Mouse (Mus musculus): ENCODE measurements around the gene Tes3-ps. TPM values are rescaled to one million over a fixed set of nuclear protein-coding genes. Genes with fewer than 3 reads are reported as not detected.

Gene Tes3-ps
- polyA plus RNA-seq, 1 experiment from 2014 or later = 1.4 TPM

DNA sequence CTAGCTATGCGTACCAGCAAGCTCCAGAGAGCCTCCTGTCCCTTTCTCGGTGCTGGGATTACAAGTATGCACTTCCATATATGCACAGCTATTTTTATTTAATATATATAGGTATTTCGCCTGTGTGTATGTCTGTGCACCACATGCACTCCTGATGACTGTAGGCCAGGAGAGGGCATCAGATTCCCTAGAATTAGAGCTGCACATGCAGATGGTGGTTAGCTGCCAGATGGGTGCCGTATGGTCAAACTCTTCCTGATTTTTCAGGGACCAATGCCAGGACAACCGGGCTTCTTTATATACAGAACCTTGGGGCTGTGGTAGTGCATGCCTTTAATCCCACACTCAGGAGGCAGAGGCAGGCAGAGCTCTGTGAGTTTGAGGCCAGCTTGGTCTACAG is 24.1 kb upstream of the Tes3-ps start:
- H3K9me3 ChIP-seq = no peaks in the 10 kb centered on the region
- no peak overlapping the region for H3K9ac ChIP-seq
- no peak overlapping the region for H3K4me2 ChIP-seq
- H3K27me3 ChIP-seq = no peaks in the 10 kb centered on the region
- WGBS = 80% methylated on average over 5 of the region's 5 CpGs
- no peak overlapping the region for H3K27ac ChIP-seq
- H3K36me3 ChIP-seq = peaks cover 14% of the 10 kb centered on the region; the same call in 1 of the 2 replicates
- H3K4me3 ChIP-seq = no peak overlapping the region
- no peak for ATAC-seq (ENCODE audit: borderline replicate concordance, extremely low read depth, low FRiP score, low TSS enrichment)
- H3K4me1 ChIP-seq = peaks cover 12% of the 10 kb centered on the region; the same call in 1 of the 2 replicates

DNA sequence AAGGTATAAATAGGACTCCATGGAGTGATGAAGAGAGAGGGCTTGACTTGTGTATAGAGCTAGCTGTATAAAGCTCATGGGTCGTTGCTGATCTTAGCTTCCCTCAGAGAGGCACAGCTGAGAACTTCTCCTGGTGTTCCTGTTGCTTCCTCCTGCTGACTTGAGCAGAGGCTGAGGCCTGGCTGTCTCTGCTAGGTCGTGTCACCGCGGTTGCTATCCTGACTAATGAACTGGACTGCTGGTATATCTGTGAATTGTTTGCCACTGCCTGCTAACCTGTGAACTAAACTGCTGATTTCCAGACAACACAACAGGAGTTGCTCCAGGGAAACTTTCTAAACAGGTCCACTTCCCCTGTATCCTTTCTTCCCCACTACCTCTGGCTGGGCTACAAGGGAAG is 22.8 kb upstream of the Tes3-ps start:
- Histone ChIP-seq H3K27ac (peak overlapping the region; percentile 86), H3K36me3 (peaks cover 2% of the 10 kb centered on the region; the same call in 1 of the 2 replicates), H3K9ac (no peak overlapping the region), H3K27me3 (no peaks in the 10 kb centered on the region), H3K4me2 (no peak overlapping the region), H3K4me3 (no peak overlapping the region), H3K9me3 (no peaks in the 10 kb centered on the region), H3K4me1 (peaks cover 12% of the 10 kb centered on the region; the same call in 1 of the 2 replicates)
- ATAC-seq (ENCODE audit: borderline replicate concordance, extremely low read depth, low FRiP score, low TSS enrichment) = no peak
- 75% methylated on average over 4 of the region's 4 CpGs for WGBS

DNA sequence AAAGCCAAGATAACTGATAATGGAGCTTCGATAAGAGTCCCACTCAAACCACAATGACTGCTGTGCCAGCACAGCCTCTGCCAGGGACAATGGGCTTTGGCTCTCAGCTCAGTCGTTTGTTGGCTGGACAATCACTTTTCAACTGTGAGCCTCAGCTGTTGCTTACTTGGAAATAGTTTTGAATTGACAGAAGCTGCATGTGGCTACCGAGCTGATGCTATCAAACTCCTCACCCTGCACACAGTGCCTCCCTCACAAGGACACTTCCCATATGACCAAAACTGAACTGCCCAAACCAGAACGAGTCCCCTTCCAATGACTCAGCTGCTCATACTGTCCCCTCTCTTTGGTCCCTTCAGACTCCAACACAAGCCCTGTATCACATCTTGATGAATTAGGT is 22.3 kb upstream of the Tes3-ps start:
- no peak for ATAC-seq (ENCODE audit: borderline replicate concordance, extremely low read depth, low FRiP score, low TSS enrichment)
- 51% methylated on average over 4 of the region's 4 CpGs for whole genome bisulfite sequencing
- no peaks in the 10 kb centered on the region for H3K9me3 ChIP-seq
- H3K9ac ChIP-seq = no peak overlapping the region
- H3K27ac ChIP-seq = peak overlapping the region; percentile 86
- peaks cover 12% of the 10 kb centered on the region; the same call in 1 of the 2 replicates for H3K4me1 ChIP-seq
- H3K4me3 ChIP-seq = no peak overlapping the region
- no peak overlapping the region for H3K4me2 ChIP-seq
- H3K36me3 ChIP-seq = no peaks in the 10 kb centered on the region
- H3K27me3 ChIP-seq = no peaks in the 10 kb centered on the region

DNA sequence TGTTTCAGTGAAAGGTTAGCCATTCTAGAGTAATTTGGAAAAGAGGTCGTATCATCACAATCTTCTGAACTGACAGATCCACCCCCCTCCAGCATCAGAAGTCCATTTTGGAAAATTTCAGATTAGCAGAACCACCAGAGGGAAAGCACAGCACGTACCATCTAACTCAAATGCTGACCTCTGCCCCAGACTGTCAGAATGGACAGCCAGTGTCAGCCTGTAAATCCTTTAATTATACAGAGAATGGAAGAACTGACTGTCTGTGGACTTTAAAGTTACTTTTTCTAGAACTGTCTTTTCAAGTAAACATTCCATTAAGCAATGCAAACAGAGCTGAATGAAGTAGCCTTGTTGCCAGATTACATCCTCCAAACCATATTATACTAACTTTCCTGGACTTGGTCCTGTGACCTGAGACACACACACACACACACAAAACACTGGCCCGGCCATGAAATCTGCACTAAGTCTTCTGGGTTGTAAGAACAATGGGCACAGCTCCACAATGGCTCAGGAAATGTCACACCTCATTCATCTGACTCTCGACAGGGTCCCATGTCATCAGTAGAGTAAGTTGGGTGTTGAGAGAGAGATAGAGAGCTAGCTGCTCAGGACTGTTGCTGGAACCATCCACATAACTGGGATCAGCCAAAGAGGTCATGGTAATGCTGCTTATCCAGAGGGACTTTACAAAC is 21.0 kb upstream of the Tes3-ps start:
- Histone ChIP-seq H3K9me3 (no peaks in the 10 kb centered on the region), H3K27ac (peak overlapping the region; percentile 86), H3K9ac (no peak overlapping the region), H3K4me3 (no peak overlapping the region), H3K4me2 (no peak overlapping the region), H3K36me3 (no peaks in the 10 kb centered on the region), H3K4me1 (peaks cover 12% of the 10 kb centered on the region; the same call in 1 of the 2 replicates), H3K27me3 (no peaks in the 10 kb centered on the region)
- 29% methylated on average over 4 of the region's 4 CpGs for WGBS
- peak; percentile 94 for ATAC-seq (ENCODE audit: borderline replicate concordance, extremely low read depth, low FRiP score, low TSS enrichment)

DNA sequence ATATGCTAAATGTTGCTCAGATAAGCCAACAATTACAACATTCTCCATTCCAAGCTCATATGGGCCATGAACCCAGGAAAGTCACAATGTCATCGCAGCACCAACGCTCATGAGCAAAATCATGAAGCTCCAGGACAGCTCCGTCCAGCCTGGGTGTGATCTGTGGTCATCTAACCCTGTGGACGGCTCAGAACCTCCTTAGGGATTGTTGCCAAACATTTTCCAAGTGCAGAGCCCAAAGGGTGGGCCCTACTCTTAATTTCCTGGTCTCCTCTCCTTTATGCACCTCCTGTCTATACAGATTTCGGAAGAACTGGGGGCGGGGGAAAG is 20.5 kb upstream of the Tes3-ps start:
- H3K9me3 ChIP-seq = no peaks in the 10 kb centered on the region
- no peaks in the 10 kb centered on the region for H3K36me3 ChIP-seq
- no peaks in the 10 kb centered on the region for H3K27me3 ChIP-seq
- peaks cover 12% of the 10 kb centered on the region; the same call in 1 of the 2 replicates for H3K4me1 ChIP-seq
- ATAC-seq (ENCODE audit: borderline replicate concordance, extremely low read depth, low FRiP score, low TSS enrichment) = no peak
- 60% methylated on average over 6 of the region's 6 CpGs for WGBS
- H3K4me2 ChIP-seq = no peak overlapping the region
- no peak overlapping the region for H3K9ac ChIP-seq
- H3K4me3 ChIP-seq = no peak overlapping the region
- H3K27ac ChIP-seq = peak overlapping the region; percentile 86

DNA sequence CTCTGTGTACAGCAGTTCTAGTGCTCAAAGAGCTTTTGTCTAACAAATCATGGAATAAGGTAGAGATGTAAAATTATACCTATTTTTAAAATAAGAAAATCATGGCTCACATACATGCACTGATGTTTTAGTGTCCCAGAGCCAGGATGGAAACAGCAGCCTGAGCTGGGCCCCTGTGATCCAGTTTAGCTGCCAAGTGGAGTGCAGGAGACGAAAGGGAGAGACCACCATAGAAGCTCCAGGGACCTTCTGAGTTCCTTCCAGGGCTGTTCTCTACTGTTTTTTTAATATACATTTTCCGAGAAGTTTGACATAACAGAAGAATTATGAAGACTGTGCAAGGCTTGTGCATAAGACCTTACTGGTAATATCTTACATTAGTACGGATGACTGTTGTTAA is 15.2 kb upstream of the Tes3-ps start:
- Histone ChIP-seq H3K9ac (no peak overlapping the region), H3K9me3 (no peaks in the 10 kb centered on the region), H3K36me3 (no peaks in the 10 kb centered on the region), H3K4me1 (peaks cover 20% of the 10 kb centered on the region), H3K27me3 (no peaks in the 10 kb centered on the region), H3K4me2 (no peak overlapping the region), H3K4me3 (no peak overlapping the region), H3K27ac (peak overlapping the region; percentile 46)
- ATAC-seq (ENCODE audit: borderline replicate concordance, extremely low read depth, low FRiP score, low TSS enrichment) = no peak
- 57% methylated on average over 3 of the region's 3 CpGs for WGBS

DNA sequence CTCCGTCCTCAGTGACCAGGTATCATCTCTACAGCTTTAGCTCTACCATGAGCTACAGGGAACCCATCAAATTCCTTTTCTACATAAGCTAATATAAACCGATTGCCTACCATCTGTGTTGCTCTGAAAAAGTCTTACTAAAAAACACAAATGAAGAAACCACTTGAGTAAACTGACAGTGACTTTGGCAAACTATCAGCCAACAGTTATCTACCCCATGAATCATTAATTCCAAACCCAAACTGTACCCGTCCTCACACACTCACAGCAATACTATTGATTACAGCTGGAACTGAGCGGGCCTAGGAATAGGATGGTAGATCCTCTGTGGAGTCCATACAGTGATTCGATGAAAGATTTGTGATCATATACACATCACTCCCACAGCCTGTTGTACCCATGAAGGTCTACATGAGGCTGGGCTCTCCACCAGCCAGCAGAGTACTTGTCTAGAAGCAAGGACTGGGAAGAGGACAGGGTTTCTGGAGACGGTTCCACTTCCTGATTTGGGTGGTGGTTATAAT is 14.2 kb upstream of the Tes3-ps start:
- Histone ChIP-seq H3K4me3 (no peak overlapping the region), H3K4me2 (no peak overlapping the region), H3K27ac (peak overlapping the region; percentile 88), H3K4me1 (peaks cover 20% of the 10 kb centered on the region), H3K27me3 (no peaks in the 10 kb centered on the region), H3K9ac (no peak overlapping the region), H3K9me3 (no peaks in the 10 kb centered on the region), H3K36me3 (no peaks in the 10 kb centered on the region)
- WGBS = 78% methylated on average over 6 of the region's 6 CpGs
- ATAC-seq (ENCODE audit: borderline replicate concordance, extremely low read depth, low FRiP score, low TSS enrichment) = peak; percentile 29; the same call in 1 of the 2 replicates

DNA sequence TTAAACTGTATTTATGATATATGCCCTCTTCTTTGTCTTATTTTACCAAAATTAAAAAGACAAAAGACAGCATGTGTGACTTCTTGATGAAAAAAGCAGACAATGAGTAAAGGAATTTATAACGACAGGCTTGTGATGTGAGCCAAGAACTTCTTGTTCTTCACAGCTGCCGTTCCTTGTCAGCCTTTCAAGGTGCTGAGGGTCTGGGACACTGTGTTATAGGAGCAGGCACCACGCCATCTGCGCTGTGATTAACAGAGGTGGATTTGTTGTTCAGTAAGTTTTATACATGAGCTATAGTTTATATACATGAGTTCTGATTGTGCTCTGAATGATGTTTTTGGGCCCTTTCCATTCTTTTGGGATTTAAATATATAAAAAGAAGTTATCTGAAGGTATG is 13.7 kb upstream of the Tes3-ps start:
- ATAC-seq (ENCODE audit: borderline replicate concordance, extremely low read depth, low FRiP score, low TSS enrichment) = no peak
- no peaks in the 10 kb centered on the region for H3K9me3 ChIP-seq
- H3K27ac ChIP-seq = peak overlapping the region; percentile 88

DNA sequence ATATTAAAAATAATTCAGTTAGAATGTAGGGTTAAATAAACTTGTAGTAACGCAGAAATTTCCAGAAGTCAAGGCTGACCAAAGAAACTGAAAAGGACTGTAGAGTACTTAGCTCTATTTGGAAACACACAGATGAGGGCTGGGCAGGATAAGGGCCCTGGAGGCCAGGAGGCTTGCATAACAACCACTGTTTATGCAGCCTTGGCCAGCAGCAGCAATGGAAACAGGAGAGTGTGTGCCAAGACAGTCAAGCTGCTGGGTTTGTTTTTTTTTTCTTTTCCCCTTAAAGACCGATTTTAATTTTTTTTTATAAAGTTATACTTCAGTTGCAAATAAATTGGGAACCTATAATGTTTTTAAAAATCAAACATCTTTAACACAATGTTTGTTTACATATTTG is 13.1 kb upstream of the Tes3-ps start:
- WGBS = 28% methylated on average over 2 of the region's 2 CpGs
- Histone ChIP-seq H3K27ac (no peak overlapping the region), H3K9ac (no peak overlapping the region), H3K27me3 (no peaks in the 10 kb centered on the region), H3K9me3 (no peaks in the 10 kb centered on the region), H3K36me3 (no peaks in the 10 kb centered on the region), H3K4me2 (no peak overlapping the region), H3K4me1 (peaks cover 22% of the 10 kb centered on the region), H3K4me3 (no peak overlapping the region)
- ATAC-seq (ENCODE audit: borderline replicate concordance, extremely low read depth, low FRiP score, low TSS enrichment) = peak; percentile 97

More for the DNA sequence above, 13.7 kb upstream of the Tes3-ps start:
- Histone ChIP-seq H3K4me3 (no peak overlapping the region), H3K4me1 (peaks cover 20% of the 10 kb centered on the region), H3K27me3 (no peaks in the 10 kb centered on the region), H3K36me3 (no peaks in the 10 kb centered on the region), H3K9ac (no peak overlapping the region), H3K4me2 (no peak overlapping the region)
- 58% methylated on average over 4 of the region's 4 CpGs for WGBS

DNA sequence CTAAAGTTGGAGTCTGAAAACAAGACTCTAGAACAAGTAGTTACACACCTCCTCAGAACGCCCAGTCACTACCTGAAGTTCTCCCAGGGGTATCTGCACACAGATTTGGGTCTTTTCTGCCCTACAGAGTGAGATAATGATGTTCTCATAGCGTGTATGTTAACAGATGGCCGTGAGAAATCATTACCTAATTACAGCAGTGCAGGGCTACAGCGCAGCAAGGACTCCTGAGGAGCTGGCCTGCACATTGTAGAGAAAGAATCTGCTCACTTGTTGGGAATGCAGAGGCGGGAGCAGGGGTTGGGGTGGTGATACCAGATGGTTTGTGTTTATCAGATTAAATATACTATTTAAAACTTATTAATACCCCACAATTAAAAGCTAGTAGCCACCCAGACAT is 12.6 kb upstream of the Tes3-ps start:
- WGBS = 43% methylated on average over 5 of the region's 5 CpGs
- H3K4me3 ChIP-seq = no peak overlapping the region
- H3K4me1 ChIP-seq = peaks cover 27% of the 10 kb centered on the region
- no peaks in the 10 kb centered on the region for H3K9me3 ChIP-seq
- H3K27me3 ChIP-seq = no peaks in the 10 kb centered on the region
- H3K27ac ChIP-seq = peak overlapping the region; percentile 95
- no peak overlapping the region for H3K9ac ChIP-seq
- ATAC-seq (ENCODE audit: borderline replicate concordance, extremely low read depth, low FRiP score, low TSS enrichment) = peak; percentile 40; the same call in 1 of the 2 replicates
- no peak overlapping the region for H3K4me2 ChIP-seq
- H3K36me3 ChIP-seq = no peaks in the 10 kb centered on the region

DNA sequence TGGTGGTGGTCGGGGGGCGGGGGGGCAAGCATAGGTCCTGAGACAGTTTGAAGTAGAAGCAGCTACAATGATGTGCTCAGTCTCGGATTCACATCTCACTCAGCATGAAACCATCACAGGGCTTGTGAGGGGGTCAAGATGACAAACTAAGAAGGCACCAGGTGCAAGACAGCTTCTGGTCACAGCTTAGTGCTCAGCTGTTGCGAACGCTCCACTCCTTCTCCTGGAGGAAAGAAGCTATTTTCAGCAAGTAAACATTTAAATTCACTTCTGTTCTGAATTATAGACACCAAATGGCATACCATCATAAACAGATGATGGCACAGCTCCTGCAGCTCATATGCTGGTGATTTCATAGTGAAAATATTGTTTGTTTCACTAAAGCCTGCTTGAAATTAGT is 7.7 kb upstream of the Tes3-ps start:
- Histone ChIP-seq H3K9me3 (no peaks in the 10 kb centered on the region), H3K27ac (peak overlapping the region; percentile 60), H3K27me3 (no peaks in the 10 kb centered on the region), H3K4me2 (no peak overlapping the region), H3K4me3 (no peak overlapping the region), H3K9ac (no peak overlapping the region), H3K4me1 (peaks cover 19% of the 10 kb centered on the region), H3K36me3 (no peaks in the 10 kb centered on the region)
- ATAC-seq (ENCODE audit: borderline replicate concordance, extremely low read depth, low FRiP score, low TSS enrichment) = 0 out of 2 replicates have a peak, but pooled peaks have one; percentile 27
- WGBS = 56% methylated on average over 5 of the region's 5 CpGs

DNA sequence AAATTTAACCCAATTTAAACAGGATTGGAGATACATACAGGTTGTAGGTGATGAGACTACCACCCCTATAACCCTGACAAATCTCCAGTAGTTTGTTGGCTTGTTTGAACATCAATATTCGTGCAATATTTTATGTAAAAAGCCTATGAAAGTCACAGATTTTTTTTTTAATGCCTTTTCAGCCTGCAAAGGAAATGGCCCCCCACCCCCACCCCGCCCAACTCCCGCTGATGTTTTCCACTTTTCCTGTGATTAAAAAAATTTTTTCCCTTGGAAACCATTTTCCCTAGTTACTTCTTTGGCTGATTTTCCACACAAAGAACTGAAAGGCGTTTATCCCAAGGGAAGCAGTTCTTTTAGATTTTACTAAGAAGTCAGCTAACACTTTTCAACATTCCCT is 11.4 kb downstream of the Tes3-ps start, which contains the start of gene Ecm2:
Gene Ecm2 (plus strand): TSS at position 301 of the 400 bp plus-strand sequence.
- Histone ChIP-seq H3K36me3 (no peaks in the 10 kb centered on the region), H3K9me3 (no peaks in the 10 kb centered on the region), H3K27ac (no peak within 1 kb of the TSS), H3K27me3 (no peaks in the 10 kb centered on the region), H3K4me3 (no peak within 1 kb of the TSS), H3K9ac (no peak within 1 kb of the TSS), H3K4me2 (0 out of 2 replicates have a peak within 1 kb of the TSS, but pooled peaks have one; percentile 2), H3K4me1 (peaks cover 4% of the 10 kb centered on the region; the same call in 1 of the 2 replicates)
- 46% methylated on average over 4 of the region's 4 CpGs for WGBS
- ATAC-seq (ENCODE audit: borderline replicate concordance, extremely low read depth, low FRiP score, low TSS enrichment) = no peak

Data from lung, embryonic 15.5 days (tissue).